Mouse (Mus musculus): ENCODE data around the gene Aggf1. TPM values are rescaled to one million over a fixed set of nuclear protein-coding genes. Genes with fewer than 3 reads are reported as not detected.

The Aggf1 gene
- total RNA-seq, 2 experiments from 2014 or later, result 51.5 to 56.0 TPM

Other genes starting within 250 kb of the Aggf1 start
- 100 to 1,000 TPM; 137 to 147 TPM for gene Pde8b, start 125.0 kb downstream of the Aggf1 start, total RNA-seq (2021)
- 10 to 100 TPM; 12.7 to 14.5 TPM for gene Zbed3, start 51.7 kb downstream of the Aggf1 start, total RNA-seq (2021)
- gene Crhbp, start 69.6 kb upstream of the Aggf1 start, total RNA-seq (2021), result 10 to 100 TPM; 26.6 to 31.9 TPM
- not detected for gene S100z, start 103.4 kb upstream of the Aggf1 start, total RNA-seq (2021)
- gene F2rl1, start 149.9 kb upstream of the Aggf1 start, total RNA-seq (2021), result under 1 TPM; 0.16 to 0.51 TPM
- 1 to 10 TPM; 3.2 TPM for gene F2r, start 243.1 kb upstream of the Aggf1 start, total RNA-seq (2021)

Data from left cerebral cortex, adult 18-20 months (tissue).